Mouse (Mus musculus) fibroblast of lung, adult 2 months (primary cell): Measurements from ENCODE around the gene Tnnc2.
A peak's percentile ranks its signal among the peaks of the same experiment; 100 is the strongest.
"Not testable (repeated sequence)": the region's sequence is repeated elsewhere in the genome, so short reads cannot be mapped to it uniquely, and the experiment has no call there.

ENCODE experiments used
- DNase-seq: peaks from one replicate; pipeline ENCODE4 v3.0.0-alpha.2; 2011; ENCODE audit warnings: low read depth

Gene Tnnc2

DNA sequence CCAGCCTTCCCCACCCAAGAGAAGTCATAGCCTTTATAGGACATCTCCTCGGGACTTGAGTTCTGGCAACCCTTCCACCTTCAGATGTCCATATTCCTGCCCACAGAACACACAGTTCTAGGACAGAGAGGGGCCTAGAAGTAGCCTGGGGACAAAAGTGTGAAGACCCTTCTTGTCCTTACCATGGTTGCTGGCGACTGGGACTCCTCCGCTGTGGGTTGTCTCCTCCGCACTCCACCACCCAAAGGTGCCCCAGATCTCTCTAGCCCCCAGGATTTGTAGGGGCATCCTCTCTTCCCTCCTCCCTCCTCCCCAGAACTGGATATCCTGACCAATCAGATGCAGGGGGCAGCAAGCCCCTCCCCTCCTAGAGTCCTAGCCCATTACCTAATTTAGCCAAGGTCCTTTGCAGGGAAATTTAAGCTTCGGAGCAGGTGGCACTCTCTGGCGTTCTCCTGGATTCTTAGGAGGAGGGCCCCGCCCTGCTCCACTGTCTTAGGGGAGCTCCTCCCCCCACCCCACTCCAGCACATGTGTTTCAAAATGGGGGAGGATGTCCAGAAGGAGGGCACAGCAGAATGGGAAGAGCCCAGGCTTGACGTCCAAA lies at the start of gene Tnnc2:
TSS of gene Tnnc2 (minus strand) at position 487 of the 606 bp plus-strand sequence.
- no peak for DNase-seq

DNA sequence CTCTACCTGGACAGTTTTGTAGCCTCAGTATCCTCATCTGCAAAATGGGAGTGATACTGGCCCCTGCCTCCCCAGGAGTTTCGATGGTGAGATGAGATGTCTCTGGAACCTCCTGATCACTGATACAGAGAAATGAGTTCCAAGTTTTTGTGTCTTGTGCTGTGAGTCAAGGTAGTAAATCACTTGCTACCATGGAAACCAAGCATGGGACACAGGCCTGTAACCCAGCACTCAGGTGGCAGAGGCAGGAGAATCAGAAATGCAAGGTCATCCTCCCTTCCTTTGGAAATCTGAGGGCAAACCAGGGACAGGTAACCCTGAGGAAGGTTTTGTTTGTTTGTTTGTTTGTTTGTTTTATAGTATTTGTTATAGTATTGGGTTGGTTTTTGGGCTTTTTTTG lies 49.3 kb upstream of the Tnnc2 start:
- no peak for DNase-seq

DNA sequence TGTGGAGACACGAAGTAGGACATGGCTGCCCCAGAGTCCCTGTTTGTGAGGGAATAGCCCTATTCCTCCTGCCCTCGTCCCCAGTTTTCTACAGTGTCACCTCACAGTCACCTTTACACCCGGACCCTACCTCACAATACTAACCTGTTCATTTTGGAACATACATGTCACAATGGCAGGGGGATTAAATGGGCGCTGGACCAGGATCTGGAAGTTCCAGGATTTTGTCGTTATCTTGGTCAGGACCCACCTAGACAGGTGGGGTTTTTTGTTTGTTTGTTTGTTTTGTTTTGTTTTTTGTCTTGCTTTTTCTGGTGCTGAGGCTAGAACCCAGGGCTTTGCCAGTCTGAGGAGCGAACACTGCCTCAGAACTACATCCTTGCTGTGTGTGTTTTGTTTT lies 48.7 kb upstream of the Tnnc2 start, which contains the start of gene Spata25:
TSS of gene Spata25 (minus strand) at position 101 of the 400 bp plus-strand sequence.
- DNase-seq = no peak

DNA sequence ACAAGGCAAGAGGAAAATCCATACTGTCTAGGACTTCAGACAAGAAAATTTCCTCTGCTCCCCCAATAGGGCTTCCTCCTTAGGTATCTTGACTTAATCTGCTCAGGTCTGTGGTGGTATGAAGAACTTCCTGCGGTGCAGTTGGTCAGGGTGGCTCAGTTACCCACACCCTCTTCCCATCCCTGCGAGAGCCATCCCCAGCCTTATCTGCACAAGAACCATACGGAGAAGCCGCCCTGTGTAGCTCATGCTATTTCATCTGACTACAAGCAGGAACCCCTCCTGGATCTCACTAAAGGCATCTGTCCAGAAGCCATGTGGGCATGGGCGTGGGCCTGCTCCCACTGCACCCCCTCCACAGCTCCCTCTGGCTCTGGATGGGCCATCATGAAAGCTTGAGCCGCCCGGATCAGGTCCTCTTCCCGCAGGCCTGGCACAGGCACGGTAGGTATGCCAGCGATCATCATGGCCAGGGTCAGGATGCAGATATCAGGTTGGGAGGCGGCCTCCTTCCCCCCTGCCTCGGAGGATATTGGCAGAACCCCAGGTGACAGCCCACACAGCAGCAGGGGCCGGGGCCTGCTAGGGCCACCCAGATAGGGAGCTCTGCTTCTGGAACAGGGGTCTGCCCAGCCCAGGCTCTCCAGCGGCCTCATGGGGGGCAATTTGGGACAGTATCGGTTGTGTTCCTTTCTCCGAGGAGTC lies 47.5 kb upstream of the Tnnc2 start:
- no peak for DNase-seq

DNA sequence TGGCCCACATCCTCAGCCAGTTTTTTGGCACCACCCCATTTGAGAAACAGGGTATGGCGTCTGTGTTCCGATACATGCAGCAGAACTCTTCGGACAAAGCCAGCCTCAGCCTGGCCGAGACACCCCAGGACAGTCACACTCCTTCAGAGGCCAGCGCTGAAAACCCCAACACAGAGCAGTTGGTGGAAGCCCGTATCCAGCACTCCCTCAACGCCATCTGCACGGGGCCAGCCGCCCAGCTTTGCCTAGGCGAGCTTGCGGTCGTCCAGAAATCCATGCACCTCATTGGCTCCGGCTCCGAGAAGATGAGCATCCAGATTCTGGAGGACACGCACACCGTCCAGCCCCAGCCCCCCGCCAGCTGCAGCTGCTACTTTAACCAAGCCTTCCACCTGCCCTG lies 45.8 kb upstream of the Tnnc2 start:
- no peak for DNase-seq

DNA sequence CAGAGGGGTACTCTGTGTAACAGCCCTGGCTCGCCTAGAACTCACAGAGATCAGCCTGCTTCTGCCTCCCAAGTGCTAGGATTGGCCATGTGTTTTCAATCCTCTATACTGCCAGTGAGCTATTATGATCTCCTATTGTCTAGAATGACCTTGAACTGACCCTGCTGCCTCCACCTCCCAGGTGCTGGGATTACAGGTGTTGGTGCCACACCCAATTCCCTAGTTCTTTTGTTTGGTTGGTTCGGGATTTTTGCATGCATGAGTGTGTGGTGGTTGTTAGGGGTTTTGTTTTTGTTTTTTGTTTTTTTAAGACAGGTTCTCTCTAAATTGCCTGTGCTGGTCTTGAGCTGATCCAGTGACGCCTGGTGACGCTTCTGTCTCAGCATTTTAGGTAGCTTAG lies 44.2 kb upstream of the Tnnc2 start:
- DNase-seq = no peak

DNA sequence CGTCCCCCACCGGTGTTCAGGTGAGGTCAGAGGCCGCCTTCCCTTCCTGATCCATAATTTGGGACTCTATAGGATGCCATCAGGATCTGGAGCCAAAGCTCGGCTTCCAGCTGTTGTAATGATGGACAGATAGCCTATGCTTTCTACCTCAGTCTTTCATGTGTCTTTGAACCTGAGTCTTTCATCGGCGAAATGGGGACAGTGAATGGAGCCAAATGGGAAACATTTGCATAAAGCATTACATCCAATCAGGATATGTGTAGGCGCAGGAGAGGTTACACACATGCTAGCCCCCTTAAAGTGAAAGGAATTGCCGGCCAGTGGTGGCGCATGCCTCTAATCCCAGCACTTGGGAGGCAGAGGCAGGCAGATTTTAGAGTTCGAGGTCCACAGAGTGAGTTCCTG lies 43.4 kb upstream of the Tnnc2 start:
- DNase-seq = no peak

DNA sequence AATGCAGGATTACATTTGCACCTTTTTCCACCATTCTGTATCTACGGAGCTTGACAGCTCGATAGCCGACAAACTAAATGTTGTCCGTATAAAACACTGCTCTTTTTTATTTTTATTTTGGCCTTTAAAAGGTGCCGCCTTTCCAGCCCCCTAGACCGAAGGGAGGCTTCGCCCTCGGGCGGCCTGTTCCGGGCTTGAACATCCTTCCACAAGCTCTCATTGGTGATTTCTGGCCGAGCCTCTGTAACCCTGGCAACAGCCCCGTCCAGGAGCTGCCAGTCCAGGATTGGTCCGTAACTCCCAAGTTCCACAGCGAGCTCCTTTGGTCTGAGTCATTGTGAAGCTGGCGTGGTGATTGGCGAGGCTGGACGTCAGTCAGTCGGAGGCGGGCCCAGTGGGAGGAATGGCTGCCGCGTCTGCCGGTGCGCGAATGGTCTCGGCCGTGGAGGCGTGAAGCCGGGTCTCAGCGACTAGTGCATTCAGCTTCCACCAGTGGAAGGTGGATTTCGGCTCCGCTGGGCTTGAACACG lies 42.9 kb upstream of the Tnnc2 start, which contains the start of gene Zswim1:
TSS of gene Zswim1 (plus strand) at position 51 of the 530 bp plus-strand sequence.
- DNase-seq = peak; percentile 97

DNA sequence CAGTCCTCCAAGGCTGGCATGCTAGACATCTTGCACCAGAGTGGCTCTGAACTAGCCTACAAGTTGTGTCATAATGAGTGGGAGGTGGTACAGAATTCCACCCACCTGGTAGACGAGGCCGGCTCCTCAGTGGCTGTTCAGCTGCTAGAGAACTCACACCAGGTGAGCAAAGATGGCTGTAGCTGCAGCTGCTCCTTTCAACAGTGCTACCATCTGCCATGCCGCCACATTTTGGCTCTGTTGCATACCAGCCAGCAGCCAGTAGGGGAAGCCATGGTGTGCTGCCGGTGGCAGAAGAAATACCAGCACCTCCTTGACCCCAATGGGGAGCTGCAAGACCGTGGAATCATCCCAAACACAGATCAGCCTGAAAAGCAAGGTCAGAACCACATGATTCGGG lies 41.3 kb upstream of the Tnnc2 start:
- DNase-seq = no peak

DNA sequence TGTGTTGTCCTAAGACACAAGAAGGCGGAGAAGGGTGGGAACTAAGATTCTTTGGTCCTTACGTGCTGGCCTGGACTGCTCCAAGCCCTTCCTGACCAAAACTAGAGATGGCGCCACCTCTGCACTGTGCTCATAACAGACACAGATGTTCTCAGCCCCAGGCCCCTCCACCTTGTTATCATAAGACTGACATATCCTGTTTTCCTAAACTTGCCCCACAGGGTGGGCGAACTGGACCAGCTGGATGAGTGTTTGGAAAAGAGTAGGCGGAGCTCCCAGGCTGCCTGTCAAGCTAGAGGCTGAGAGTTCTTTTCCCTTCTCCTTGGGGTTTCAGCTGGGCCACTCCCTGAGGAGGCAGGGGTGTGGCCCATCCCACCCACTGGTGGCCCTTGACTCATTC lies 37.9 kb upstream of the Tnnc2 start:
- no peak for DNase-seq

DNA sequence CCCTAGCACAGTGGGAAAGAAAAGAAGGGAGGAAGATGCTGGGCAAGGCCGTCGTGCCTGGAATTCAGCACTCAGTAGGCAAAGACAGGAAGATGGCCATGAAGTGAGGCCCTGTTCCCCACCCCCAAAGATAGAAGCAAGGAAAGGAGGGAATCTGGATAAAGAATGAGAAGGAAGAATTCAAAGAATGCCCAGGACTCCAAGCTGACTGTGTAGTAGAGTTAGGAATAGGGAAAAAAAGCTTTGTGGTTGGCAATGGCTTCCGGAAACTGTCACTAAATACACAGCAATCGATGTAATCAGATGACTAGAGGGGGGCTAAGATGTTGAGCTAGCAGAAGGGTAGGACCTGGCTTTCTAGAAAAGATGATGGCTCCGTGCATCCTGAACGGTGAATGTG lies 37.4 kb upstream of the Tnnc2 start:
- DNase-seq = no peak

DNA sequence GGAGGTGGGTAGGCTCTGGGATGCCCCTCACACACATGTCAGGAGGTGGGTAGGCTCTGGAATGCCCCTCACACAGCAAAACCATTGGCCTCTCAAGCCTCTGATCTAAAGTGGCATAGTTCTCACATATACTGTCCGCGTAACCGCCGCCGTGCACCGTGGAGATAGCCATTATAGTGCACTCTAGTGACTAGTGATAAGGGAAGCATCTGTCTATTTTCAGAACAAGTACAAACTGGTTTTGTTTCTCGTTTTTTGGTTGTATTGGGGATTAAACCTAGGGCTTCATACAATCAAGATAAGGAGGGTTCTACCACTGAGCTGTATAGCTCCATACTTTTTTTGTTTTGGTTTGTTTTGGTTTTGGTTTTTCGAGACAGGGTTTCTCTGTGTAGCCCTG lies 36.1 kb upstream of the Tnnc2 start:
- no peak for DNase-seq

DNA sequence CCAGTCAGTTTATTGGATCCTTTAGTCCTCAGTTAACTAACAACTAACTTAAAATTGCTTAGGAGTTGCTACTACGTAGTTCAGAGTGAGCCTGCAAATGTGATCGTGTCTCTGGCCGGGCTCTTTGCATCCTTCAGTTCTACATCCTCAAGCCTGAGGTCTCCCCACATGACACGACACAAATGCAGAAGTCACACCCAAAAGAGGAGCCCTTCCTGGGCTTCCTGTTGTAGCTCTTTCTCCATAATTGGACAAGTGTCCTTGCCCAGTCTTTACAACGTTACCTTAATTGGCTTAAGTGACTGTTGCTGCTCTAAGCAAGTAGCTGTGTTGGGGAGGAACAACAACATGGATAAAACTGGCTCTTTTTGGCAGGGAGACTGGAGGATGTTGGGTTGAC lies 35.6 kb upstream of the Tnnc2 start:
- DNase-seq = no peak

DNA sequence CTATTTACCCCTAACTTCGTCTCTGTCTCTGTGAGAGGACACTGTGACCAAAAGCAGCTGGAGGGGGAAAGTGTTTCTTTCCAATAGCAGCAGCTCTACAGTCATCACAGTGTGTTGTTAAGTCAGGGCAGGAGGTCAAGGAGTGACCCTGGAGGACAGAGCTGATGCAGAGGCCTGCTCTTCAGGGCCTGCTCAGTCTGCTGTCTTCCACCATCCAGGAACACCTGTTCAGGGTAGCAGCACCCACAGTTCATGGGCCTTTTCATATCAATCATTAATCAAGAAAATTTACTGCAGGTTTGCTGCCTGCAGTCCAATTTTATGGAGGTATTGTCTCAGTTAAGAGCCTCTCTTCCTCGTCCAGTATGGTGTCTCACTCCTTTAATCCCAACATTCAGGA lies 33.8 kb upstream of the Tnnc2 start:
- DNase-seq = no peak

DNA sequence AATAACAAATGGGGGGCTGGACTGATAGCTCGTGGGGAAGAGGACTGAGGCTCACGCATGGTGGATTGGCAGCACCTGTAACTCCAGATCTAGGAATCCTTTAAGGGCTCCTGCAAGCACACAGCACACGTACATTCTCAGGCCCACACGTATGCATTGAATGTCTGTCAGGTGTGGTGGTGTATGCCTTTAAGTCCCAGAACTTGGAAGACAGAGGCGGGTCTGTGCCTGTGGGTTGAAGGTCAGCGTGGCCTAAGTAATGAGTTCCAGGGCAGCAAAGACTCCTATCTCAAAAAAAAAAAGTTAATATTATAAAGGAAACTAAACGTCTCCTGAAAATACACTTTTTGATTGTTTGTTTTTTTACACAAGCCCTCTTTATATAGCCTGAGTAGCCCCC lies 26.8 kb upstream of the Tnnc2 start:
- DNase-seq = no peak

DNA sequence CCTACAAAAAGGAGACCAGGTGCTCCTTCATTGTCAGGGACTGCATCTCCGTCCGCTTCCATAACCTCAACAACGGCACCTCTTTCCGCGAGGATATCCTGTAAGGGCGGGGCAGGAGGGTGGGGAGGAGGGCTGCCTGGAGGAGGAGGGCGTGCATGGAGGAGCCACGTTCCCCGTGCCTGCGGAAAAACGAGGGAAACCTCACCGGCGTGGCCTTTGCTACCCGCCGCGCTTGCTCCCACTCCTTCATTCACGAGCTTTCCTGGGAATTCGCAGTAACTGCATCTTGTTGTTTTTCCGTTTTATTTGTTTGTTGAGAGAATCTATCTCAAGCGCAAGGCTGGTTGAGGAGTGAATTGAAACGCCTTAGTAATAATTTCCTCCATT lies 25.6 kb upstream of the Tnnc2 start:
- DNase-seq = no peak

DNA sequence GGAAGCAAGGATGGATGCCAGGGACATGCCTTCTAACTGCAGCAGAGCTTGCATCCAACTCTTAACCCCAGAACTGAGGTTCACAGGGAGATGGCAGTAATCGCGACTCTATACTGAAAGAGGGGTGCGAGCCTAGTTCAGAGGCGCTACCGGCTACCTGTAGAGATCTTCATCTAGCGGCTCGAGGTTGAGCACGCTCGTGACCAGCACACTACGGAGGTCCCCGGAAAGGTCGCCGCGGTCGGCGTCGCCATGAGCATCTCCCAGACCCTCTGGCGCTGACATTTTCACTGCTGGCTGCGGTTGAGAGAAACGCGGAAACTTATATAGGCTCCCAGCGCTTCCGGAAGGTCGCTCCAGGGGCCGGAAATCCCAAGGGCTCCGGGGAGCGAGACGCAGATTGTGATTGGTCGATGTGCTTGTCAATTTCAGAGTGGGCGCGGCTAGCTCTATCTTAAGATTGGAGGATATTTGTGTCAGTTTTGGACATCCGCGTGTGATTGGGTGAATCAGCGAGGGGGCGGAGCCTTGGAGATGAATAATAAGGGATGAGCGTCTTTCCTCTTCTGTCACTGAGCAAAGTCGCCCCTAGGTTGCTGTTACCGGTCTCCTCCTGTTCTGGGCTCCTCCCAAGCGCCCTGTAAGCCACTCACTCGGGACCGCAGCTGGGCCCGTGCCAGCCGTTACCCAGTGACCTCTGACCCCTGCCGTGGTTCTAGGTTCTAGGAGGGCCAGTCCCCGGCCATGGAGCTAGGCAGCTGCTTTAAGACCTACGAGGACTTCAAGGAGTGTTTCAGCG lies 25.0 kb upstream of the Tnnc2 start, which contains the start of the genes Acot8 and Zswim3:
TSS of gene Acot8 (minus strand) at position 350 of the 799 bp plus-strand sequence.
TSS of gene Zswim3 (plus strand) at position 566 of the 799 bp plus-strand sequence.
- DNase-seq = peak; percentile 91

DNA sequence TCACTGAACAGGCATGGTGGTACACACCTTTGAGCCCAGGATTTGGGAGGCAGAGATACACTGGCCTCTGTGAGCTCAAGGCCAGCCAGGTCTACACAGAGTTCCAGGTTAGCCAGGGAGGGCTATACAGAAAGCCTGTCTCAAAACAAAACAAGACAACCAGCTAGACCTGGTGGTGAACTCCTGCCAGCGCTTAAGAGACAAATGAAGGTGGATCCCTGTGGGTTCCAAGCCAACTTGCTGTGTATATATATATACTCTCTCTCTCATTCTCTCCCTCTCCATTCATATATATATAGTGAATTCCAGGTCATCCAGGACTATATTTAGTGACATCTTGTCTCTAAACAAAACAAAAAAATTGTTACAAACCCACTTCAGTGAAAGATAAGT lies 24.1 kb upstream of the Tnnc2 start:
- no peak for DNase-seq

DNA sequence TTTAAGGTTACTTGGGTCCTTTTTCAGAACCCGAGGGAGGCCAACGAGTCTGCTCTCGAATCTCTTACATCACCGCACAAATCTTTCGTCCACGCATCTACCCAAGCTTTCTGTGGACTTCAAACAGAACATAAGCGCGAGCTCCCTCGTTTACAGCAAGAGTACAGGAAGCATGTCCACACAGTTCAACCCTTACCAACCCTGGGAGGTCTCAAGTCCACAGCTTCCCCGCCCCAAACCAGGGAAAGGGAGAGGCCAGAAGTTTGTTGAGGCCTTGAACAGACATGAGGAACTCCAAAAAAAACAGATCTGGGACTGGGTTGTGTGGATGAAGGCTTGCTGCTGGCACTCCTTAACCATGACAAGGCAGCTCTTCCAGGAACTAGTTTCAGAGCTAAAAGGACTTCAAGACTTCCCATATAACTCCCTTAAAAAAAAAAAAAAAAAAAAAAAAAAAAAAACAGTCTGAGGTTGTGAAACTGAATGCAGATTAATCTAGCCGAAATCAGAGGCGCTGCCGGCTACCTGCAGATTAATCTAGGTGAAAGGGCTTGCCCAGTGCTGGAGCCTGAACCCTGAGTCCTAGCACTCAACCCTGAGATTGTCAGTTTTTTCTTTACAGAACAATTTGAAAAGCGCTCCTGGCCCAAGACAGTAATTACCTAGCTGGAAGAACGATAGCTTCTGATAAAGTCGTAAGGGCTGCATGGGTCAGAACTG lies 23.6 kb upstream of the Tnnc2 start:
- no peak for DNase-seq

DNA sequence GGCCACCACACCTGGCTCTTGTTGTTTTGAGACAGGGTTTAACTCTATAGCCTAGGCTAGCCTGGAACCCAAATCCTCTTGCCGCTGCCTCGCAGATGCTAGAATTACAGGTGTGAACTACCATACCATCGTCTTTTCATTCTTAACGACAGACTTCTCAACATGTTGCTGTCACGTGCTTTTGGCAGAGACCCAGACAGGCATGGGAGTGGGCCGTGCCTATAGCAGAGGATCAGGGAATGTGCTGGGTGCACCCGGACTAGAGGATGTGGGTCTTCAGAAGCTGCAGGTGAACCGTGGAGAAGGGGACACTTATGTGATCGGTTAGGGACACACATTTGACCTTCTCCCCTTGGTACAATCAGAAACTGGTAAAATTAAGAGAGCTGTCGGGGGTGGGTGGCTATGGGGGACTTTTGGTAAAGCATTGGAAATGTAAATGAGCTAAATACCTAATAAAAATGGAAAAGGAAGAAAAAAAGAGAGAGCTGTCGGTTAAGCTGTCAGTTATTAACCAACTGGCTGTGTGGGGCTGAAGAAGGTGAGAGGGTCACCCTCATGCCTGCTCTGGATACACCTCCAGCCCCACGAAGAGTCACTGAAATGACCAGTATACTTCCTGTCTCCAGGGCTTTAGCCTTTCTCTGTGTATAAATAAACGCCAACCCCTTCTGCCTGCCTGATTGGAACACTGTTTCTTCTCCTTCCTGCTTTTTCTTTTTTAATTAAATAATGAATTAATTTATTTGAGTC lies 20.7 kb upstream of the Tnnc2 start:
- DNase-seq = no peak

DNA sequence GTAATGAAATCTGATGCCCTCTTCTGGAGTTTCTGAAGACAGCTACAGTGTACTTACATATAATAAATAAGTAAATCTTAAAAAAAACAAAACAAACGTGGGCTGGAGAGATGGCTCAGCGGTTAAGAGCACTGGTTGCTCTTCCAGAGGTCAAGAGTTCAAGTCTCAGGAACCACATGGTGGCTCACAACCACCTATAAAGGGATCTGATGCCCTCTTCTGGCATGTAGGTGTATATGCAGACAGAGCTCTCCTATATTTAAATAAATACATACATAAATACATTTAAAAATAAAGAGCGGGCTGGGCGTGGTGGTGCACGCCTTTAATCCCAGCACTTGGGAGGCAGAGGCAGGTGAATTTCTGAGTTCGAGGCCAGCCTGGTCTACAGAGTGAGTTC lies 18.8 kb upstream of the Tnnc2 start:
- DNase-seq = not testable (repeated sequence)
